Mouse (Mus musculus) naive thymus-derived CD4-positive, alpha-beta T cell, adult 2 months (primary cell): ENCODE measurements around the gene Slc35b2.
A peak's percentile ranks its signal among the peaks of the same experiment; 100 is the strongest.

Source experiments
- DNase-seq: peaks from one replicate; pipeline ENCODE4 v3.0.0-alpha.2; 2011; ENCODE audit warnings: low read depth

Gene Slc35b2

GRCm38 (mm10) chr17:45545278-45545961 lies 18.3 kb upstream of the Slc35b2 start:
- no peak for DNase-seq

- DNase-seq, result no peak
These were observed 16.7 kb upstream of the Slc35b2 start for GRCm38 (mm10) chr17:45546941-45547340.

- peak; percentile 10 for DNase-seq
These were observed 16.0 kb upstream of the Slc35b2 start for GRCm38 (mm10) chr17:45547461-45548190.

GRCm38 (mm10) chr17:45548541-45549512 lies 14.8 kb upstream of the Slc35b2 start:
- peak; percentile 57 for DNase-seq

- DNase-seq, result peak; percentile 40
These were observed 14.0 kb upstream of the Slc35b2 start, which contains the start of gene Tmem151b for GRCm38 (mm10) chr17:45549617-45550181. Tmem151b (minus strand) TSS chr17:45549677.

GRCm38 (mm10) chr17:45550253-45550652 lies 13.4 kb upstream of the Slc35b2 start:
- no peak for DNase-seq

- DNase-seq, result peak; percentile 23
These were observed 12.4 kb upstream of the Slc35b2 start for GRCm38 (mm10) chr17:45551249-45551796.

- DNase-seq, result peak; percentile 94
These were observed 11.7 kb upstream of the Slc35b2 start for GRCm38 (mm10) chr17:45551816-45552451.

GRCm38 (mm10) chr17:45553065-45553464 lies 10.6 kb upstream of the Slc35b2 start:
- DNase-seq, result no peak

GRCm38 (mm10) chr17:45554420-45554819 lies 9.3 kb upstream of the Slc35b2 start:
- peak; percentile 37 for DNase-seq

GRCm38 (mm10) chr17:45555452-45556106 lies 8.1 kb upstream of the Slc35b2 start, which contains the start of gene Nfkbie:
Nfkbie (plus strand) TSS chr17:45555703.
- DNase-seq, result peak; percentile 98

- no peak for DNase-seq
These were observed 7.6 kb upstream of the Slc35b2 start for GRCm38 (mm10) chr17:45556107-45556489.

- peak; percentile 47 for DNase-seq
These were observed 7.0 kb upstream of the Slc35b2 start for GRCm38 (mm10) chr17:45556514-45557245.

GRCm38 (mm10) chr17:45557246-45557824 lies 6.3 kb upstream of the Slc35b2 start:
- peak; percentile 53 for DNase-seq

GRCm38 (mm10) chr17:45557998-45558862 lies 5.4 kb upstream of the Slc35b2 start:
- DNase-seq, result peak; percentile 78

- peak; percentile 16 for DNase-seq
These were observed 3.7 kb upstream of the Slc35b2 start for GRCm38 (mm10) chr17:45559732-45560525.

- peak; percentile 38 for DNase-seq
These were observed 458 bp upstream of the Slc35b2 start for GRCm38 (mm10) chr17:45563216-45563615.
